21 mouse cellular contexts compared by ENCODE assay signal in the genomic region with DNA sequence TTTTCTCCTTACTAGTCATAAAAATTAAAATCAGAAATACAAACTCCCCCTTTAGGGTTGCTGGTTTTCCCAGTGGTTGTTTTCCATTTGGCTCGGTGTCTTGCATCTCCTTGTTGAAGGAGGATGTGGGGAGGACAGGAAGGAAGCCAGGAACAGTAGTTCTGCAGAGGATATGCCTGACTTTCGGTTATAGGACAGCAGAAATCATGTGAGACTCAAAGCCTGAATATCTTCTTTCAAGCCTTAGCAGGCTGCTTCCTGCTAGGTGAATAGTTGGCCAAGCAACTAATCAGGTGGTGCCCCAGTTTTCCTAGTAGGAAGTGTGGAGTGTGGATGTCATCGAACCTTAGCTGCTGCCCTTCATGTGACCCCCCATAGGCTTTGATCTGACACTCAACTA.
DNase-seq lines count a peak whose midpoint lies in the region; ATAC-seq and TF ChIP-seq lines count a peak whose summit lies in the region.
"Had no signal": no experiment of that assay in that cellular context is flagged by ENCODE, and none has a peak within 500 bp of the region (broad histone marks: within the 10 kb centered on the region; RNA-seq: fewer than 3 reads in every experiment).

No protein-coding gene starts in this region.

- TF ChIP-seq EP300 in CH12.LX (IDR thresholded peaks at IDR 0.05; ENCODE audit: low read length): no peak

- no peak for TF ChIP-seq RAD21 in CH12.LX (IDR thresholded peaks at IDR 0.05; ENCODE audit: low read depth, low read length)

- no peaks in the 10 kb centered on the region for H3K4me1 ChIP-seq in kidney, embryonic 16.5 days (ENCODE audit: insufficient read depth, low read length)
- peaks cover 38% of the 10 kb centered on the region for H3K4me1 ChIP-seq in megakaryocyte, embryonic 14.5 days
- H3K4me1 ChIP-seq in CH12.LX (ENCODE audit: control insufficient read depth in 1 of 2, insufficient read depth in 2 of 2): peaks cover 5 to 13% of the 10 kb centered on the region in 2 experiments; a peak in 3 of 4 replicates
- H3K4me1 ChIP-seq: forebrain, embryonic 13.5 days had no signal

- dilution Hi-C loops in CH12.LX (cut with MboI; ENCODE audit: extremely low pct_ligation_motif_present, extremely low pct_unique_long_range_greater_than_20kb, low sequenced_read_pairs): no loop called here

- peak; percentile 59; the same call in 1 of the 2 replicates for ATAC-seq in kidney, embryonic 16.5 days (ENCODE audit: low FRiP score, low TSS enrichment)
- ATAC-seq in megakaryocyte, adult 5-6 weeks (ENCODE audit: poor library complexity, severe bottlenecking): no peak
- ATAC-seq in hematopoietic stem cell, adult 5-6 weeks (replicated peaks in 1 of 2; ENCODE audit: insufficient read depth in 1 of 2, low FRiP score in 2 of 2, low TSS enrichment in 1 of 2, low read depth in 1 of 2, poor library complexity in 2 of 2, severe bottlenecking in 2 of 2): peak; percentile 42 to 62
- ATAC-seq in frontal cortex, adult (ENCODE audit: low TSS enrichment): no peak
- ATAC-seq: forebrain, embryonic 13.5 days; forebrain, postnatal 0 days had no signal

- TF ChIP-seq POLR2A in CH12.LX (IDR thresholded peaks at IDR 0.05; ENCODE audit: low read depth, low read length): no peak

- H3K4me2 ChIP-seq in kidney, embryonic 16.5 days (replicated peaks; ENCODE audit: low read depth, low read length): no peak overlapping the region
- no peak overlapping the region for H3K4me2 ChIP-seq in CH12.LX (ENCODE audit: insufficient read depth, low read depth, poor library complexity, severe bottlenecking)
- H3K4me2 ChIP-seq: forebrain, embryonic 13.5 days; heart, embryonic 13.5 days; hindbrain, embryonic 14.5 days had no signal

- DNase-seq in kidney, adult 11 months: no peak
- peak; percentile 37 for DNase-seq in CH12.LX (ENCODE audit: extremely low read depth)
- no peak for DNase-seq in lung, adult 18-20 months
- DNase-seq: adrenal gland, adult 2 months; adrenal gland, postnatal 25 days; cerebellum, adult 18-20 months; cerebellum, postnatal 14 days; forebrain, postnatal 0 days; gastrocnemius, adult 2 months; gastrocnemius, postnatal 25 days; heart, adult 11 months; heart, postnatal 4 days had no signal

- TF ChIP-seq CTCF in CH12.LX (conservative IDR thresholded peaks at IDR 0.05 in 1 of 2, IDR thresholded peaks at IDR 0.05 in 1 of 2; ENCODE audit: low read depth in 2 of 2, low read length in 2 of 2): no peak

- no peak overlapping the region for H3K4me3 ChIP-seq in kidney, embryonic 16.5 days (ENCODE audit: low read length)
- H3K4me3 ChIP-seq in megakaryocyte, embryonic 14.5 days (replicated peaks): peak overlapping the region; percentile 72
- H3K4me3 ChIP-seq in CH12.LX (replicated peaks in 1 of 3; ENCODE audit: low read depth in 2 of 3, low read length in 2 of 3, poor library complexity in 1 of 3): no peak overlapping the region
- H3K4me3 ChIP-seq: embryonic facial prominence, embryonic 10.5 days; forebrain, embryonic 13.5 days; gastrocnemius, adult 2 months; heart, embryonic 13.5 days had no signal

- H3K27ac ChIP-seq in kidney, embryonic 16.5 days (ENCODE audit: low read length): no peak overlapping the region
- no peak overlapping the region for H3K27ac ChIP-seq in CH12.LX (ENCODE audit: insufficient read depth, low read depth)
- H3K27ac ChIP-seq: embryonic facial prominence, embryonic 10.5 days; forebrain, embryonic 13.5 days; gastrocnemius, adult 2 months; heart, embryonic 13.5 days; hindbrain, embryonic 14.5 days had no signal

- H3K36me3 ChIP-seq in kidney, embryonic 16.5 days (ENCODE audit: insufficient read depth, low read length): no peaks in the 10 kb centered on the region
- no peaks in the 10 kb centered on the region for H3K36me3 ChIP-seq in megakaryocyte, embryonic 14.5 days (replicated peaks; ENCODE audit: low read length)
- no peaks in the 10 kb centered on the region for H3K36me3 ChIP-seq in CH12.LX (replicated peaks in 1 of 2; ENCODE audit: control insufficient read depth in 1 of 2, insufficient read depth in 1 of 2, low read length in 1 of 2)
- H3K36me3 ChIP-seq: embryonic facial prominence, embryonic 10.5 days; heart, embryonic 13.5 days had no signal

- no peaks in the 10 kb centered on the region for H3K79me2 ChIP-seq in CH12.LX (replicated peaks; ENCODE audit: control insufficient read depth, extremely low read depth, insufficient read depth, poor library complexity, severe bottlenecking)

- H3K9ac ChIP-seq in kidney, embryonic 16.5 days (replicated peaks; ENCODE audit: low read length): no peak overlapping the region
- no peak overlapping the region for H3K9ac ChIP-seq in CH12.LX (ENCODE audit: insufficient read depth, low read depth)
- H3K9ac ChIP-seq: forebrain, embryonic 13.5 days; forebrain, postnatal 0 days; heart, embryonic 13.5 days; hindbrain, embryonic 14.5 days had no signal

- in situ Hi-C loops in CH12.LX (cut with MboI; ENCODE audit: low pct_ligation_motif_present, low pct_unique_long_range_greater_than_20kb, low sequenced_read_pairs): no loop called here

- no peaks in the 10 kb centered on the region for H3K9me3 ChIP-seq in kidney, embryonic 16.5 days (ENCODE audit: low read length)
- no peaks in the 10 kb centered on the region for H3K9me3 ChIP-seq in megakaryocyte, embryonic 14.5 days
- H3K9me3 ChIP-seq in CH12.LX (replicated peaks; ENCODE audit: low read length): no peaks in the 10 kb centered on the region
- H3K9me3 ChIP-seq: embryonic facial prominence, embryonic 10.5 days; forebrain, embryonic 13.5 days; heart, embryonic 13.5 days had no signal

- 44% methylated on average over 3 of the region's 3 CpGs for WGBS in kidney, embryonic 16.5 days

- H3K27me3 ChIP-seq in kidney, embryonic 16.5 days (ENCODE audit: insufficient read depth, low read length): no peaks in the 10 kb centered on the region
- no peaks in the 10 kb centered on the region for H3K27me3 ChIP-seq in megakaryocyte, embryonic 14.5 days (replicated peaks)
- H3K27me3 ChIP-seq in CH12.LX (replicated peaks): no peaks in the 10 kb centered on the region
- H3K27me3 ChIP-seq: forebrain, embryonic 13.5 days; heart, embryonic 13.5 days had no signal

TF ChIP-seq in CH12.LX, 34 proteins besides CTCF, POLR2A, EP300 and RAD21:
- TF ChIP-seq TCF12 (IDR thresholded peaks at IDR 0.05; ENCODE audit: low read depth, low read length): no peak
- TF ChIP-seq USF2 (conservative IDR thresholded peaks at IDR 0.05; ENCODE audit: low read depth, low read length): no peak
- TF ChIP-seq MAX (IDR thresholded peaks at IDR 0.05; ENCODE audit: low read length): no peak
- TF ChIP-seq SMC3 (IDR thresholded peaks at IDR 0.05; ENCODE audit: low read depth, low read length): no peak
- TF ChIP-seq JUN (IDR thresholded peaks at IDR 0.05; ENCODE audit: insufficient read depth, low read depth, low read length): no peak
- TF ChIP-seq ZC3H11A (IDR thresholded peaks at IDR 0.05; ENCODE audit: low read depth, low read length): no peak
- TF ChIP-seq ELF1 (IDR thresholded peaks at IDR 0.05; ENCODE audit: low read depth, low read length): no peak
- no peak for TF ChIP-seq NELFE (IDR thresholded peaks at IDR 0.05; ENCODE audit: low read depth, low read length)
- no peak for TF ChIP-seq ETS1 (conservative IDR thresholded peaks at IDR 0.05; ENCODE audit: low read depth, low read length)
- TF ChIP-seq NRF1 (IDR thresholded peaks at IDR 0.05; ENCODE audit: low read depth, low read length): no peak
- TF ChIP-seq E2F4 (IDR thresholded peaks at IDR 0.05; ENCODE audit: insufficient replicate concordance, low read depth, low read length): no peak

Comparison
In these comparisons a context has a peak if more than half of its experiments do, and no peak if none do; other contexts are left out.
1. ATAC-seq: peak in kidney, embryonic 16.5 days (single experiment) and hematopoietic stem cell, adult 5-6 weeks (2 of 2); none in megakaryocyte, adult 5-6 weeks (single experiment) and frontal cortex, adult (single experiment).